Mouse (Mus musculus) myocyte (in vitro differentiated cells): ENCODE results near the gene Fgg.

Experiments used
- MAX ChIP-seq: IDR thresholded peaks from one replicate; pipeline ENCODE4 v1.6.1; 2011; ENCODE audit warnings: low read depth, mild to moderate bottlenecking, control low read depth
- POLR2A ChIP-seq: IDR thresholded peaks from one replicate; pipeline ENCODE4 v1.6.1; 2011; ENCODE audit warnings: low read depth, mild to moderate bottlenecking, control low read depth, moderate library complexity; ENCODE audit not compliant: insufficient read length
- TCF12 ChIP-seq: IDR thresholded peaks from one replicate; pipeline ENCODE4 v1.6.1; 2011; ENCODE audit warnings: mild to moderate bottlenecking, control low read depth; ENCODE audit not compliant: poor library complexity, insufficient read depth, severe bottlenecking
- TCF3 ChIP-seq: IDR thresholded peaks from one replicate; pipeline ENCODE4 v1.6.1; 2011; ENCODE audit warnings: low read depth, control low read depth; ENCODE audit not compliant: insufficient read length
- USF1 ChIP-seq: IDR thresholded peaks from one replicate; pipeline ENCODE4 v1.6.1; 2011; ENCODE audit warnings: low read depth, mild to moderate bottlenecking, control low read depth, moderate library complexity

DNA sequence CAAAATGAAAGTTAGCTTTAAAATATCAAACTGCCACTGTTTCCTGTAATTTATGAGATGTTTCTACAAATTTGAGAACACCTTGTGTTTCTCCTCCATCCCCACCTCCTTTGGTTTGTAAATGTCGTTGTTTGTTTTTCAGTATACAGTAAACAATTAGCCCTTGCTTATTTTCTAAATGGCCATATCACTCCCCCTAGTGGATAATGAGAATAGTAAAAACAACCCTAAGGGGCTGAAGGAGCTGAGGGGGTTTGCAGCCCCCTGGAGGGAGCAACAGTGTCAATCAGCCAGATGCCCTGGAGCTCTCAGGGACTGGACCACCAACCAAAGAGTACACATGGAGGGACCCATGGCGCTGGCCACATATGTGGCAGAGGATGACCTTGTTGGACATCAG lies 22.7 kb upstream of the Fgg start:
- TF ChIP-seq POLR2A (no peak), USF1 (no peak), TCF3 (no peak), MAX (no peak), TCF12 (no peak)
